Mouse (Mus musculus): ENCODE results near the gene Efnb2. TPM values are rescaled to one million over a fixed set of nuclear protein-coding genes. Genes with fewer than 3 reads are reported as not detected.

The Efnb2 gene
- total RNA-seq, 2 experiments from 2014 or later: 11.8 to 13.0 TPM

GRCm38 (mm10) chr8:8657692-8658355 is 3.2 kb downstream of the Efnb2 start:
- no peak for DNase-seq
- intact Hi-C loops (cut with DNase I; ENCODE audit: low total_unique reads): no loop called here

GRCm38 (mm10) chr8:8656578-8657441 is 4.2 kb downstream of the Efnb2 start:
- intact Hi-C loops (cut with DNase I; ENCODE audit: low total_unique reads): no loop called here
- DNase-seq: no peak

GRCm38 (mm10) chr8:8655346-8656340 is 5.4 kb downstream of the Efnb2 start:
- DNase-seq: no peak
- intact Hi-C loops (cut with DNase I; ENCODE audit: low total_unique reads): no loop called here

- intact Hi-C loops (cut with DNase I; ENCODE audit: low total_unique reads): no loop called here
- no peak for DNase-seq
Measured at GRCm38 (mm10) chr8:8653906-8654489, 7.0 kb downstream of the Efnb2 start.

- intact Hi-C loops (cut with DNase I; ENCODE audit: low total_unique reads): no loop called here
Measured at GRCm38 (mm10) chr8:8653343-8653742, 7.7 kb downstream of the Efnb2 start.

GRCm38 (mm10) chr8:8652388-8652787 is 8.7 kb downstream of the Efnb2 start:
- DNase-seq: no peak
- intact Hi-C loops (cut with DNase I; ENCODE audit: low total_unique reads): no loop called here

More at GRCm38 (mm10) chr8:8653343-8653742, 7.7 kb downstream of the Efnb2 start:
- DNase-seq: no peak

GRCm38 (mm10) chr8:8649944-8650343 is 11.1 kb downstream of the Efnb2 start:
- DNase-seq: peak; percentile 38
- intact Hi-C loops (cut with DNase I; ENCODE audit: low total_unique reads): no loop called here

- intact Hi-C loops (cut with DNase I; ENCODE audit: low total_unique reads): no loop called here
- DNase-seq: no peak
Measured at GRCm38 (mm10) chr8:8649536-8649935, 11.5 kb downstream of the Efnb2 start.

GRCm38 (mm10) chr8:8648686-8649085 is 12.4 kb downstream of the Efnb2 start:
- intact Hi-C loops (cut with DNase I; ENCODE audit: low total_unique reads): no loop called here
- no peak for DNase-seq

- no peak for DNase-seq
- intact Hi-C loops (cut with DNase I; ENCODE audit: low total_unique reads): no loop called here
Measured at GRCm38 (mm10) chr8:8647824-8648223, 13.2 kb downstream of the Efnb2 start.

- no peak for DNase-seq
- intact Hi-C loops (cut with DNase I; ENCODE audit: low total_unique reads): no loop called here
Measured at GRCm38 (mm10) chr8:8647319-8647718, 13.7 kb downstream of the Efnb2 start.

- no peak for DNase-seq
- intact Hi-C loops (cut with DNase I; ENCODE audit: low total_unique reads): no loop called here
Measured at GRCm38 (mm10) chr8:8644160-8644915, 16.7 kb downstream of the Efnb2 start.

- DNase-seq: no peak
- intact Hi-C loops (cut with DNase I; ENCODE audit: low total_unique reads): no loop called here
Measured at GRCm38 (mm10) chr8:8640264-8640588, 20.8 kb downstream of the Efnb2 start.

GRCm38 (mm10) chr8:8639569-8640263 is 21.3 kb downstream of the Efnb2 start:
- no peak for DNase-seq
- intact Hi-C loops (cut with DNase I; ENCODE audit: low total_unique reads): no loop called here

- no peak for DNase-seq
Measured at GRCm38 (mm10) chr8:8631394-8631793, 29.6 kb downstream of the Efnb2 start.

GRCm38 (mm10) chr8:8624017-8624416 is 37.0 kb downstream of the Efnb2 start:
- DNase-seq: no peak
- intact Hi-C loops (cut with DNase I; ENCODE audit: low total_unique reads): no loop called here

More at GRCm38 (mm10) chr8:8631394-8631793, 29.6 kb downstream of the Efnb2 start:
- intact Hi-C loops (cut with DNase I; ENCODE audit: low total_unique reads): no loop called here

GRCm38 (mm10) chr8:8623486-8623885 is 37.6 kb downstream of the Efnb2 start:
- intact Hi-C loops (cut with DNase I; ENCODE audit: low total_unique reads): no loop called here

GRCm38 (mm10) chr8:8622476-8622875 is 38.6 kb downstream of the Efnb2 start:
- intact Hi-C loops (cut with DNase I; ENCODE audit: low total_unique reads): no loop called here
- DNase-seq: no peak

More at GRCm38 (mm10) chr8:8623486-8623885, 37.6 kb downstream of the Efnb2 start:
- DNase-seq: no peak

Data from gastrocnemius, postnatal 14 days (tissue).